Mouse (Mus musculus): Measurements from ENCODE around the gene Cyp2c23.

GRCm38 (mm10) chr19:43992464-43992863 lies 36.5 kb downstream of the Cyp2c23 start:
- TF ChIP-seq MAFK (IDR thresholded peaks at IDR 0.05; ENCODE audit: insufficient read depth, low read depth, low read length) (no peak), HCFC1 (IDR thresholded peaks at IDR 0.05; ENCODE audit: borderline replicate concordance, insufficient read depth, low read length) (no peak), ZNF384 (IDR thresholded peaks at IDR 0.05; ENCODE audit: low read depth, low read length) (no peak)
